Mouse (Mus musculus): ENCODE data around the gene 9430097D07Rik. TPM values are rescaled to one million over a fixed set of nuclear protein-coding genes. Genes with fewer than 3 reads are reported as not detected.

9430097D07Rik gene
- polyA plus RNA-seq, 1 experiment: not detected

GRCm38 (mm10) chr2:32587731-32588321, 12.3 kb upstream of the 9430097D07Rik start:
- whole genome bisulfite sequencing: 34% methylated on average over 9 of the region's 9 CpGs
- H3K27ac ChIP-seq (ENCODE audit: insufficient read depth, low read depth, low read length): no peak overlapping the region
- H3K4me1 ChIP-seq (ENCODE audit: control insufficient read depth, insufficient read depth, low read length): peaks cover 30% of the 10 kb centered on the region
- peak overlapping the region; percentile 53 for H3K4me3 ChIP-seq (ENCODE audit: insufficient read depth, low read depth, low read length)
- TF ChIP-seq CTCF (IDR thresholded peaks at IDR 0.05; ENCODE audit: insufficient read depth, low read depth, low read length): no peak
- no peak for TF ChIP-seq POLR2A (IDR thresholded peaks at IDR 0.05; ENCODE audit: insufficient read depth, low read depth, low read length)

- TF ChIP-seq CTCF (IDR thresholded peaks at IDR 0.05; ENCODE audit: insufficient read depth, low read depth, low read length) (no peak), POLR2A (IDR thresholded peaks at IDR 0.05; ENCODE audit: insufficient read depth, low read depth, low read length) (peak; percentile 63)
- peaks cover 32% of the 10 kb centered on the region for H3K4me1 ChIP-seq (ENCODE audit: control insufficient read depth, insufficient read depth, low read length)
- WGBS: under 1% methylated on average over 38 of the region's 38 CpGs
- H3K27ac ChIP-seq (ENCODE audit: insufficient read depth, low read depth, low read length): peak within 1 kb of the TSS; percentile 7; the same call in 1 of the 2 replicates
- peak within 1 kb of the TSS; percentile 53 for H3K4me3 ChIP-seq (ENCODE audit: insufficient read depth, low read depth, low read length)
Measured at GRCm38 (mm10) chr2:32586871-32587351, 11.4 kb upstream of the 9430097D07Rik start, which contains the start of gene St6galnac4. St6galnac4 (plus strand) TSS chr2:32587095.

- Histone ChIP-seq H3K4me3 (ENCODE audit: insufficient read depth, low read depth, low read length) (no peak overlapping the region), H3K4me1 (ENCODE audit: control insufficient read depth, insufficient read depth, low read length) (peaks cover 27% of the 10 kb centered on the region), H3K27ac (ENCODE audit: insufficient read depth, low read depth, low read length) (no peak overlapping the region)
- TF ChIP-seq CTCF (IDR thresholded peaks at IDR 0.05; ENCODE audit: insufficient read depth, low read depth, low read length) (no peak), POLR2A (IDR thresholded peaks at IDR 0.05; ENCODE audit: insufficient read depth, low read depth, low read length) (no peak)
- WGBS: 83% methylated on average over 7 of the region's 7 CpGs
Measured at GRCm38 (mm10) chr2:32585149-32585714, 9.7 kb upstream of the 9430097D07Rik start.

GRCm38 (mm10) chr2:32582830-32583799, 7.6 kb upstream of the 9430097D07Rik start:
- H3K4me3 ChIP-seq (ENCODE audit: insufficient read depth, low read depth, low read length): peak overlapping the region; percentile 29
- 14% methylated on average over 37 of the region's 37 CpGs for WGBS
- no peak overlapping the region for H3K27ac ChIP-seq (ENCODE audit: insufficient read depth, low read depth, low read length)
- peaks cover 13% of the 10 kb centered on the region for H3K4me1 ChIP-seq (ENCODE audit: control insufficient read depth, insufficient read depth, low read length)
- TF ChIP-seq CTCF (IDR thresholded peaks at IDR 0.05; ENCODE audit: insufficient read depth, low read depth, low read length): peak; percentile 55
- TF ChIP-seq POLR2A (IDR thresholded peaks at IDR 0.05; ENCODE audit: insufficient read depth, low read depth, low read length): no peak

GRCm38 (mm10) chr2:32581450-32582095, 6.1 kb upstream of the 9430097D07Rik start:
- no peak overlapping the region for H3K27ac ChIP-seq (ENCODE audit: insufficient read depth, low read depth, low read length)
- H3K4me3 ChIP-seq (ENCODE audit: insufficient read depth, low read depth, low read length): peak overlapping the region; percentile 25; the same call in 1 of the 2 replicates
- H3K4me1 ChIP-seq (ENCODE audit: control insufficient read depth, insufficient read depth, low read length): peaks cover 7% of the 10 kb centered on the region
- TF ChIP-seq POLR2A (IDR thresholded peaks at IDR 0.05; ENCODE audit: insufficient read depth, low read depth, low read length): no peak
- TF ChIP-seq CTCF (IDR thresholded peaks at IDR 0.05; ENCODE audit: insufficient read depth, low read depth, low read length): no peak
- 34% methylated on average over 19 of the region's 19 CpGs for WGBS

- TF ChIP-seq POLR2A (IDR thresholded peaks at IDR 0.05; ENCODE audit: insufficient read depth, low read depth, low read length) (no peak), CTCF (IDR thresholded peaks at IDR 0.05; ENCODE audit: insufficient read depth, low read depth, low read length) (no peak)
- H3K4me1 ChIP-seq (ENCODE audit: control insufficient read depth, insufficient read depth, low read length): peaks cover 15% of the 10 kb centered on the region
- H3K27ac ChIP-seq (ENCODE audit: insufficient read depth, low read depth, low read length): no peak overlapping the region
- H3K4me3 ChIP-seq (ENCODE audit: insufficient read depth, low read depth, low read length): no peak overlapping the region
- 42% methylated on average over 26 of the region's 30 CpGs for WGBS
Measured at GRCm38 (mm10) chr2:32578146-32579046, 2.9 kb upstream of the 9430097D07Rik start.

GRCm38 (mm10) chr2:32576532-32576931, 1.0 kb upstream of the 9430097D07Rik start:
- Histone ChIP-seq H3K4me3 (ENCODE audit: insufficient read depth, low read depth, low read length) (no peak overlapping the region), H3K27ac (ENCODE audit: insufficient read depth, low read depth, low read length) (no peak overlapping the region), H3K4me1 (ENCODE audit: control insufficient read depth, insufficient read depth, low read length) (peaks cover 17% of the 10 kb centered on the region)
- TF ChIP-seq POLR2A (IDR thresholded peaks at IDR 0.05; ENCODE audit: insufficient read depth, low read depth, low read length) (no peak), CTCF (IDR thresholded peaks at IDR 0.05; ENCODE audit: insufficient read depth, low read depth, low read length) (no peak)
- 90% methylated on average over 9 of the region's 9 CpGs for WGBS

All from olfactory bulb, adult 2 months (tissue).